Mouse (Mus musculus): ENCODE data around the gene Myl4. TPM values are rescaled to one million over a fixed set of nuclear protein-coding genes. Genes with fewer than 3 reads are reported as not detected.
"Not testable (repeated sequence)": the region's sequence is repeated elsewhere in the genome, so short reads cannot be mapped to it uniquely, and the experiment has no call there.

Myl4 gene
- 10 to 100 TPM; 13.1 to 15.7 TPM for total RNA-seq (2021)
- long read RNA-seq, experiment 1, partial matches to known transcripts, result 3 of 12 reads
- long read RNA-seq, experiment 1, other reads (novel, unspliced or antisense), result 5 of 12 reads
- long read RNA-seq, experiment 2, transcript Myl4-202 (7 exons, 900 nt), result major isoform, 6 of 24 reads
- long read RNA-seq, experiment 2, partial matches to known transcripts, result 9 of 24 reads
- long read RNA-seq, experiment 2, other reads (novel, unspliced or antisense), result 7 of 24 reads

- intact Hi-C loops (cut with DNase I; ENCODE audit: low total_unique reads), result no loop called here
- peak; percentile 94 for DNase-seq
These were observed at the start of gene Myl4, which contains the start of gene Cdc27 for GRCm38 (mm10) chr11:104550406-104550974. Gene Myl4 (plus strand): TSS chr11:104550663. Gene Cdc27 (minus strand): TSS chr11:104550620.

- DNase-seq, result no peak
- intact Hi-C loops (cut with DNase I; ENCODE audit: low total_unique reads), result no loop called here
These were observed 42.0 kb upstream of the Myl4 start for GRCm38 (mm10) chr11:104508455-104508854.

GRCm38 (mm10) chr11:104510606-104511005, 39.9 kb upstream of the Myl4 start:
- DNase-seq, result no peak
- intact Hi-C loops (cut with DNase I; ENCODE audit: low total_unique reads), result no loop called here

- intact Hi-C loops (cut with DNase I; ENCODE audit: low total_unique reads), result no loop called here
- no peak for DNase-seq
These were observed 38.0 kb upstream of the Myl4 start for GRCm38 (mm10) chr11:104512436-104512835.

- intact Hi-C loops (cut with DNase I; ENCODE audit: low total_unique reads), result no loop called here
These were observed 24.5 kb upstream of the Myl4 start for GRCm38 (mm10) chr11:104525935-104526334.

GRCm38 (mm10) chr11:104536843-104537242, 13.6 kb upstream of the Myl4 start:
- intact Hi-C loops (cut with DNase I; ENCODE audit: low total_unique reads), result no loop called here

More at GRCm38 (mm10) chr11:104525935-104526334, 24.5 kb upstream of the Myl4 start:
- no peak for DNase-seq

GRCm38 (mm10) chr11:104537945-104538555, 12.4 kb upstream of the Myl4 start:
- DNase-seq, result no peak
- intact Hi-C loops (cut with DNase I; ENCODE audit: low total_unique reads), result no loop called here

More at GRCm38 (mm10) chr11:104536843-104537242, 13.6 kb upstream of the Myl4 start:
- no peak for DNase-seq

GRCm38 (mm10) chr11:104539811-104540210, 10.7 kb upstream of the Myl4 start:
- intact Hi-C loops (cut with DNase I; ENCODE audit: low total_unique reads), result no loop called here
- no peak for DNase-seq

GRCm38 (mm10) chr11:104543337-104543736, 7.1 kb upstream of the Myl4 start:
- DNase-seq; intact Hi-C loops (cut with DNase I; ENCODE audit: low total_unique reads): not testable (repeated sequence)

GRCm38 (mm10) chr11:104544507-104544906, 6.0 kb upstream of the Myl4 start:
- intact Hi-C loops (cut with DNase I; ENCODE audit: low total_unique reads), result no loop called here
- no peak for DNase-seq

GRCm38 (mm10) chr11:104547502-104547901, 3.0 kb upstream of the Myl4 start:
- DNase-seq, result no peak
- intact Hi-C loops (cut with DNase I; ENCODE audit: low total_unique reads), result no loop called here

GRCm38 (mm10) chr11:104549438-104550405, 741 bp upstream of the Myl4 start:
- intact Hi-C loops (cut with DNase I; ENCODE audit: low total_unique reads), result no loop called here
- peak; percentile 88 for DNase-seq

- intact Hi-C loops (cut with DNase I; ENCODE audit: low total_unique reads), result no loop called here
- no peak for DNase-seq
These were observed 7.6 kb downstream of the Myl4 start for GRCm38 (mm10) chr11:104558065-104558464.

- intact Hi-C loops (cut with DNase I; ENCODE audit: low total_unique reads), result no loop called here
- DNase-seq, result no peak
These were observed 8.4 kb downstream of the Myl4 start for GRCm38 (mm10) chr11:104558651-104559403.

GRCm38 (mm10) chr11:104560971-104561370, 10.5 kb downstream of the Myl4 start:
- no peak for DNase-seq
- intact Hi-C loops (cut with DNase I; ENCODE audit: low total_unique reads), result no loop called here

- DNase-seq, result no peak
- intact Hi-C loops (cut with DNase I; ENCODE audit: low total_unique reads), result no loop called here
These were observed 13.0 kb downstream of the Myl4 start for GRCm38 (mm10) chr11:104563496-104563895.

- DNase-seq, result no peak
- intact Hi-C loops (cut with DNase I; ENCODE audit: low total_unique reads), result no loop called here
These were observed 14.7 kb downstream of the Myl4 start for GRCm38 (mm10) chr11:104565172-104565571.

- intact Hi-C loops (cut with DNase I; ENCODE audit: low total_unique reads), result no loop called here
- DNase-seq, result no peak
These were observed 15.6 kb downstream of the Myl4 start for GRCm38 (mm10) chr11:104566097-104566496.

- no peak for DNase-seq
- intact Hi-C loops (cut with DNase I; ENCODE audit: low total_unique reads), result no loop called here
These were observed 16.3 kb downstream of the Myl4 start for GRCm38 (mm10) chr11:104566796-104567195.
